Mouse (Mus musculus) gastrocnemius, postnatal 36 days (tissue): ENCODE data around the gene Samd4b. TPM values are rescaled to one million over a fixed set of nuclear protein-coding genes. Genes with fewer than 3 reads are reported as not detected.

ENCODE experiments used
- DNase-seq, 2 experiments: peaks; one replicate each; pipeline ENCODE4 v3.0.0; 2022
- intact Hi-C: fragments of 180-260 bp; cut with DNase I; formaldehyde crosslinking; loops from one replicate; pipeline ENCODE4 v1.15.1; 2025
- total RNA-seq, 2 experiments: library from RNA; stranded (reverse); gene quantifications; 2 replicates each; pipeline ENCODE4 v1.2.3; 2021

Samd4b gene
- total RNA-seq, 2 experiments from 2014 or later: 11.6 to 13.9 TPM

- intact Hi-C loops: no loop called here
- no peak for DNase-seq
Observed at GRCm38 (mm10) chr7:28460361-28460760, 137.6 kb downstream of the Samd4b start.

GRCm38 (mm10) chr7:28452361-28453005, 145.5 kb downstream of the Samd4b start:
- intact Hi-C loops: loop anchor here (5.0 kb wide), 1 partner anchor 265 kb away; the partner anchor contains the start of gene Fbxo17
- DNase-seq: no peak

GRCm38 (mm10) chr7:28451531-28452360, 146.2 kb downstream of the Samd4b start, which contains the start of gene Lrfn1:
TSS of gene Lrfn1 (plus strand) at chr7:28451980.
- intact Hi-C loops: loop anchor here (5.0 kb wide), 1 partner anchor 266 kb away; the partner anchor contains the start of gene Fbxo17

GRCm38 (mm10) chr7:28447865-28448820, 149.8 kb downstream of the Samd4b start:
- DNase-seq: no peak
- intact Hi-C loops: loop anchor here (1.0 to 2.0 kb wide), 2 partner anchors 81 to 152 kb away; no protein-coding TSS in a partner anchor

More at GRCm38 (mm10) chr7:28451531-28452360, 146.2 kb downstream of the Samd4b start, which contains the start of gene Lrfn1:
- no peak for DNase-seq

GRCm38 (mm10) chr7:28447101-28447830, 150.7 kb downstream of the Samd4b start:
- intact Hi-C loops: loop anchor here (1.0 to 2.0 kb wide), 2 partner anchors 82 to 153 kb away; no protein-coding TSS in a partner anchor

GRCm38 (mm10) chr7:28446446-28446845, 151.5 kb downstream of the Samd4b start:
- peak; percentile 69 to 73 for DNase-seq
- intact Hi-C loops: loop anchor here (2.0 kb wide), 1 partner anchor 82 kb away; no protein-coding TSS in a partner anchor

More at GRCm38 (mm10) chr7:28447101-28447830, 150.7 kb downstream of the Samd4b start:
- no peak for DNase-seq

GRCm38 (mm10) chr7:28444344-28444974, 153.5 kb downstream of the Samd4b start:
- intact Hi-C loops: loop anchor here (5.0 kb wide), 1 partner anchor 278 kb away; no protein-coding TSS in a partner anchor
- DNase-seq: no peak

GRCm38 (mm10) chr7:28442688-28443087, 155.3 kb downstream of the Samd4b start:
- intact Hi-C loops: loop anchor here (5.0 kb wide), 1 partner anchor 280 kb away; no protein-coding TSS in a partner anchor
- no peak for DNase-seq

- intact Hi-C loops: loop anchor here (5.0 kb wide), 1 partner anchor 280 kb away; no protein-coding TSS in a partner anchor
- no peak for DNase-seq
Observed at GRCm38 (mm10) chr7:28441776-28442485, 156.0 kb downstream of the Samd4b start.

- intact Hi-C loops: loop anchor here (5.0 kb wide), 1 partner anchor 282 kb away; no protein-coding TSS in a partner anchor
- DNase-seq: no peak
Observed at GRCm38 (mm10) chr7:28440739-28441138, 157.2 kb downstream of the Samd4b start.

GRCm38 (mm10) chr7:28438771-28439170, 159.2 kb downstream of the Samd4b start:
- intact Hi-C loops: no loop called here
- no peak for DNase-seq

- intact Hi-C loops: no loop called here
- DNase-seq: no peak
Observed at GRCm38 (mm10) chr7:28437964-28438363, 160.0 kb downstream of the Samd4b start.

GRCm38 (mm10) chr7:28436932-28437570, 160.9 kb downstream of the Samd4b start, which contains the start of gene Gmfg:
TSS of gene Gmfg (plus strand) at chr7:28437447.
- intact Hi-C loops: no loop called here
- peak; percentile 66 to 75 for DNase-seq

- intact Hi-C loops: no loop called here
- DNase-seq: peak; percentile 99 to 100
Observed at GRCm38 (mm10) chr7:28436271-28436904, 161.6 kb downstream of the Samd4b start.

- intact Hi-C loops: no loop called here
- DNase-seq: peak in 1 of 2 experiments; percentile 19
Observed at GRCm38 (mm10) chr7:28435660-28436259, 162.2 kb downstream of the Samd4b start.

GRCm38 (mm10) chr7:28432252-28432651, 165.7 kb downstream of the Samd4b start:
- intact Hi-C loops: no loop called here

More at GRCm38 (mm10) chr7:28432252-28432651, 165.7 kb downstream of the Samd4b start:
- no peak for DNase-seq
